Mouse (Mus musculus): ENCODE data around the gene Fsd1. TPM values are rescaled to one million over a fixed set of nuclear protein-coding genes. Genes with fewer than 3 reads are reported as not detected.

Fsd1 gene
- polyA plus RNA-seq, 1 experiment from 2014 or later = not detected

- ATAC-seq (no peak), DNase-seq (no peak)
- peaks cover 6% of the 10 kb centered on the region; the same call in 1 of the 2 replicates for H3K4me1 ChIP-seq (ENCODE audit: insufficient read depth)
- 74% methylated on average over 9 of the region's 9 CpGs for WGBS (ENCODE audit: insufficient replicate concordance)
- TF ChIP-seq CTCF (IDR thresholded peaks at IDR 0.05; ENCODE audit: low read depth) (no peak), EP300 (IDR thresholded peaks at IDR 0.05; ENCODE audit: low read depth) (no peak)
- H3K36me3 ChIP-seq (replicated peaks; ENCODE audit: insufficient read depth, low read length) = no peaks in the 10 kb centered on the region
- H3K27me3 ChIP-seq (ENCODE audit: insufficient read depth, low read length) = no peaks in the 10 kb centered on the region
- H3K27ac ChIP-seq (ENCODE audit: low read depth) = no peak overlapping the region
- no peak overlapping the region for H3K4me3 ChIP-seq (ENCODE audit: low read depth, low read length)
- H3K9me3 ChIP-seq (ENCODE audit: low read length) = no peaks in the 10 kb centered on the region
- no peak overlapping the region for H3K9ac ChIP-seq (replicated peaks)
- H3K4me2 ChIP-seq (ENCODE audit: low read depth, low read length) = no peak overlapping the region
Observed at GRCm38 (mm10) chr17:55950601-55951000, 35.7 kb upstream of the Fsd1 start.

- peak overlapping the region; percentile 47 for H3K4me2 ChIP-seq (ENCODE audit: low read depth, low read length)
- H3K4me1 ChIP-seq (ENCODE audit: insufficient read depth) = peaks cover 7% of the 10 kb centered on the region
- H3K27ac ChIP-seq (ENCODE audit: low read depth) = peak overlapping the region; percentile 76
- no peak overlapping the region for H3K9ac ChIP-seq (replicated peaks)
- H3K27me3 ChIP-seq (ENCODE audit: insufficient read depth, low read length) = no peaks in the 10 kb centered on the region
- DNase-seq = no peak
- ATAC-seq = no peak
- no peak for TF ChIP-seq CTCF (IDR thresholded peaks at IDR 0.05; ENCODE audit: low read depth)
- no peak for TF ChIP-seq EP300 (IDR thresholded peaks at IDR 0.05; ENCODE audit: low read depth)
- H3K9me3 ChIP-seq (ENCODE audit: low read length) = no peaks in the 10 kb centered on the region
- H3K4me3 ChIP-seq (ENCODE audit: low read depth, low read length) = 0 out of 2 replicates have a peak overlapping the region, but pooled peaks have one; percentile 13
- no peaks in the 10 kb centered on the region for H3K36me3 ChIP-seq (replicated peaks; ENCODE audit: insufficient read depth, low read length)
Observed at GRCm38 (mm10) chr17:55952041-55952440, 34.3 kb upstream of the Fsd1 start.

- TF ChIP-seq CTCF (IDR thresholded peaks at IDR 0.05; ENCODE audit: low read depth) (no peak), EP300 (IDR thresholded peaks at IDR 0.05; ENCODE audit: low read depth) (no peak)
- Histone ChIP-seq H3K9ac (replicated peaks) (no peak within 1 kb of the TSS), H3K4me1 (ENCODE audit: insufficient read depth) (peaks cover 10% of the 10 kb centered on the region), H3K36me3 (replicated peaks; ENCODE audit: insufficient read depth, low read length) (no peaks in the 10 kb centered on the region), H3K9me3 (ENCODE audit: low read length) (no peaks in the 10 kb centered on the region), H3K4me2 (ENCODE audit: low read depth, low read length) (peak within 1 kb of the TSS; percentile 47), H3K4me3 (ENCODE audit: low read depth, low read length) (0 out of 2 replicates have a peak within 1 kb of the TSS, but pooled peaks have one; percentile 13), H3K27ac (ENCODE audit: low read depth) (peak within 1 kb of the TSS; percentile 76), H3K27me3 (ENCODE audit: insufficient read depth, low read length) (no peaks in the 10 kb centered on the region)
- peak; percentile 41 for DNase-seq
- 39% methylated on average over 6 of the region's 6 CpGs for WGBS (ENCODE audit: insufficient replicate concordance)
- ATAC-seq = peak; percentile 60
Observed at GRCm38 (mm10) chr17:55952447-55953027, 33.8 kb upstream of the Fsd1 start, which contains the start of gene Ebi3. Ebi3 (plus strand) TSS chr17:55952640.

GRCm38 (mm10) chr17:55953751-55954150 is 32.6 kb upstream of the Fsd1 start:
- no peak overlapping the region for H3K27ac ChIP-seq (ENCODE audit: low read depth)
- H3K27me3 ChIP-seq (ENCODE audit: insufficient read depth, low read length) = no peaks in the 10 kb centered on the region
- H3K4me1 ChIP-seq (ENCODE audit: insufficient read depth) = peaks cover 16% of the 10 kb centered on the region
- H3K36me3 ChIP-seq (replicated peaks; ENCODE audit: insufficient read depth, low read length) = no peaks in the 10 kb centered on the region
- no peak for ATAC-seq
- H3K9me3 ChIP-seq (ENCODE audit: low read length) = no peaks in the 10 kb centered on the region
- no peak for DNase-seq
- H3K4me2 ChIP-seq (ENCODE audit: low read depth, low read length) = peak overlapping the region; percentile 47; the same call in 1 of the 2 replicates
- H3K4me3 ChIP-seq (ENCODE audit: low read depth, low read length) = no peak overlapping the region
- 61% methylated on average over 6 of the region's 6 CpGs for WGBS (ENCODE audit: insufficient replicate concordance)
- TF ChIP-seq CTCF (IDR thresholded peaks at IDR 0.05; ENCODE audit: low read depth) (no peak), EP300 (IDR thresholded peaks at IDR 0.05; ENCODE audit: low read depth) (no peak)
- no peak overlapping the region; the same call in 1 of the 2 replicates for H3K9ac ChIP-seq (replicated peaks)

- WGBS (ENCODE audit: insufficient replicate concordance) = 40% methylated on average over 16 of the region's 16 CpGs
- Histone ChIP-seq H3K9me3 (ENCODE audit: low read length) (no peaks in the 10 kb centered on the region), H3K4me3 (ENCODE audit: low read depth, low read length) (no peak overlapping the region), H3K9ac (replicated peaks) (no peak overlapping the region), H3K4me1 (ENCODE audit: insufficient read depth) (peaks cover 16% of the 10 kb centered on the region), H3K27ac (ENCODE audit: low read depth) (no peak overlapping the region), H3K4me2 (ENCODE audit: low read depth, low read length) (peak overlapping the region; percentile 47; the same call in 1 of the 2 replicates), H3K36me3 (replicated peaks; ENCODE audit: insufficient read depth, low read length) (no peaks in the 10 kb centered on the region), H3K27me3 (ENCODE audit: insufficient read depth, low read length) (no peaks in the 10 kb centered on the region)
- no peak for ATAC-seq
- TF ChIP-seq CTCF (IDR thresholded peaks at IDR 0.05; ENCODE audit: low read depth) (no peak), EP300 (IDR thresholded peaks at IDR 0.05; ENCODE audit: low read depth) (no peak)
- peak; percentile 13 for DNase-seq
Observed at GRCm38 (mm10) chr17:55954229-55954628, 32.1 kb upstream of the Fsd1 start.

GRCm38 (mm10) chr17:55956129-55956528 is 30.2 kb upstream of the Fsd1 start:
- ATAC-seq = no peak
- Histone ChIP-seq H3K9ac (replicated peaks) (no peak overlapping the region), H3K27ac (ENCODE audit: low read depth) (no peak overlapping the region), H3K36me3 (replicated peaks; ENCODE audit: insufficient read depth, low read length) (peaks cover 2% of the 10 kb centered on the region; the same call in 1 of the 2 replicates), H3K4me1 (ENCODE audit: insufficient read depth) (peaks cover 23% of the 10 kb centered on the region), H3K27me3 (ENCODE audit: insufficient read depth, low read length) (no peaks in the 10 kb centered on the region), H3K4me2 (ENCODE audit: low read depth, low read length) (peak overlapping the region; percentile 64), H3K9me3 (ENCODE audit: low read length) (no peaks in the 10 kb centered on the region), H3K4me3 (ENCODE audit: low read depth, low read length) (peak overlapping the region; percentile 34)
- 19% methylated on average over 25 of the region's 26 CpGs for WGBS (ENCODE audit: insufficient replicate concordance)
- peak; percentile 84 for DNase-seq
- TF ChIP-seq CTCF (IDR thresholded peaks at IDR 0.05; ENCODE audit: low read depth) (no peak), EP300 (IDR thresholded peaks at IDR 0.05; ENCODE audit: low read depth) (no peak)

All from liver, postnatal 0 days (tissue).